Mouse (Mus musculus) thymus, adult 18-20 months (tissue): ENCODE results near the gene Rreb1.

Experiments used
- DNase-seq, 2 experiments: peaks; one replicate each; pipeline ENCODE4 v3.0.0; 2022; ENCODE audit warnings: mixed read lengths in 2 of 2

Gene Rreb1

GRCm38 (mm10) chr13:37880035-37880434, 101.8 kb downstream of the Rreb1 start:
- DNase-seq: no peak

GRCm38 (mm10) chr13:37880581-37881130, 102.5 kb downstream of the Rreb1 start:
- DNase-seq: peak; percentile 59 to 80

GRCm38 (mm10) chr13:37882521-37882920, 104.3 kb downstream of the Rreb1 start:
- peak; percentile 54 to 70 for DNase-seq

- no peak for DNase-seq
These were observed 104.8 kb downstream of the Rreb1 start for GRCm38 (mm10) chr13:37883008-37883407.

- no peak for DNase-seq
These were observed 107.2 kb downstream of the Rreb1 start for GRCm38 (mm10) chr13:37885392-37885791.

- DNase-seq: no peak
These were observed 107.8 kb downstream of the Rreb1 start for GRCm38 (mm10) chr13:37886024-37886423.

- no peak for DNase-seq
These were observed 116.6 kb downstream of the Rreb1 start for GRCm38 (mm10) chr13:37894756-37895155.

GRCm38 (mm10) chr13:37895564-37896254, 117.5 kb downstream of the Rreb1 start:
- DNase-seq: no peak

- no peak for DNase-seq
These were observed 118.2 kb downstream of the Rreb1 start for GRCm38 (mm10) chr13:37896423-37896822.

- no peak for DNase-seq
These were observed 120.6 kb downstream of the Rreb1 start for GRCm38 (mm10) chr13:37898772-37899171.

- no peak for DNase-seq
These were observed 124.8 kb downstream of the Rreb1 start for GRCm38 (mm10) chr13:37903036-37903435.

GRCm38 (mm10) chr13:37903476-37903875, 125.3 kb downstream of the Rreb1 start:
- DNase-seq: no peak

- DNase-seq: no peak
These were observed 126.2 kb downstream of the Rreb1 start for GRCm38 (mm10) chr13:37904436-37904835.

GRCm38 (mm10) chr13:37908061-37908460, 129.9 kb downstream of the Rreb1 start:
- DNase-seq: no peak

- peak; percentile 26 to 57 for DNase-seq
These were observed 130.3 kb downstream of the Rreb1 start for GRCm38 (mm10) chr13:37908493-37908892.

- no peak for DNase-seq
These were observed 131.0 kb downstream of the Rreb1 start for GRCm38 (mm10) chr13:37909225-37909624.

GRCm38 (mm10) chr13:37912011-37912410, 133.8 kb downstream of the Rreb1 start:
- no peak for DNase-seq

- no peak for DNase-seq
These were observed 134.6 kb downstream of the Rreb1 start for GRCm38 (mm10) chr13:37912591-37913467.

GRCm38 (mm10) chr13:37913963-37914362, 135.8 kb downstream of the Rreb1 start:
- no peak for DNase-seq

GRCm38 (mm10) chr13:37918336-37919261, 140.4 kb downstream of the Rreb1 start:
- no peak for DNase-seq

GRCm38 (mm10) chr13:37919711-37920277, 141.6 kb downstream of the Rreb1 start:
- DNase-seq: no peak

GRCm38 (mm10) chr13:37920727-37921126, 142.5 kb downstream of the Rreb1 start:
- DNase-seq: no peak
